Mouse (Mus musculus) heart, embryonic 11.5 days (tissue): ENCODE results near the gene Fhad1. TPM values are rescaled to one million over a fixed set of nuclear protein-coding genes. Genes with fewer than 3 reads are reported as not detected.

Source experiments
- ATAC-seq: fragments of 200-750 bp; cut with Nextera tagmentation; replicated peaks from 2 replicates; pipeline ENCODE4 v1.8.0; 2017; ENCODE audit warnings: moderate library complexity; ENCODE audit not compliant: insufficient number of reproducible peaks, low FRiP score, low TSS enrichment
- H3K27ac ChIP-seq: fragments of 300-500 bp; sonication (generic); 2 replicates; pipeline ENCODE4 v1.5.1; 2014; ENCODE audit warnings: mild to moderate bottlenecking, low read depth, low read length
- H3K27me3 ChIP-seq: fragments of 300-500 bp; sonication (generic); 2 replicates; pipeline ENCODE4 v1.6.1; 2014; ENCODE audit warnings: mild to moderate bottlenecking, low read length, mixed read lengths; ENCODE audit not compliant: control insufficient read depth, insufficient read depth
- H3K36me3 ChIP-seq: fragments of 300-500 bp; sonication (generic); 2 replicates; pipeline ENCODE4 v1.6.1; 2014; ENCODE audit warnings: mild to moderate bottlenecking, low read length, moderate library complexity, mixed read lengths; ENCODE audit not compliant: control insufficient read depth, insufficient read depth
- H3K4me1 ChIP-seq: fragments of 300-500 bp; sonication (generic); 2 replicates; pipeline ENCODE4 v1.6.1; 2014; ENCODE audit warnings: low read length; ENCODE audit not compliant: control insufficient read depth, insufficient read depth
- H3K4me2 ChIP-seq: fragments of 300-500 bp; sonication (generic); 2 replicates; pipeline ENCODE4 v1.6.1; 2014; ENCODE audit warnings: mild to moderate bottlenecking, moderate library complexity
- H3K4me3 ChIP-seq: fragments of 300-500 bp; sonication (generic); 2 replicates; pipeline ENCODE4 v1.5.1; 2014; ENCODE audit warnings: low read depth, low read length
- H3K9ac ChIP-seq: fragments of 300-500 bp; sonication (generic); 2 replicates; pipeline ENCODE4 v1.6.1; 2014; ENCODE audit warnings: mild to moderate bottlenecking, low read depth, low read length, moderate library complexity
- H3K9me3 ChIP-seq: fragments of 300-500 bp; sonication (generic); replicated peaks from 2 replicates; pipeline ENCODE4 v1.6.1; 2016; ENCODE audit warnings: low read length; ENCODE audit not compliant: control insufficient read depth
- WGBS: fragments of 180-500 bp; shearing (Covaris S2); extraction: QIAGEN DNeasy Blood & Tissue Kit; methylation state at CpG from one replicate; pipeline ENCODE4 v1.1.7; 2014; ENCODE audit not compliant: insufficient replicate concordance; 5-methylcytosine and 5-hydroxymethylcytosine counted together
- polyA plus RNA-seq: library from polyadenylated mRNA; unstranded; fragments of >200 nt; fragmentation: Nextera tagmentation; extraction: Ambion mirVana; gene quantifications from 2 replicates; pipeline ENCODE4 v1.2.1, GENCODE M21; 2014

Gene Fhad1
- polyA plus RNA-seq = 3.8 and 7.1 TPM in 2 replicates

- peaks cover 28% of the 10 kb centered on the region for H3K4me1 ChIP-seq
These were observed at the start of gene Fhad1 for GRCm38 (mm10) chr4:142014659-142015608. Gene Fhad1 (minus strand): TSS chr4:142015082.

GRCm38 (mm10) chr4:142063057-142063534 lies 48.2 kb upstream of the Fhad1 start:
- Histone ChIP-seq H3K27ac (no peak overlapping the region), H3K9me3 (no peaks in the 10 kb centered on the region), H3K36me3 (no peaks in the 10 kb centered on the region), H3K4me2 (no peak overlapping the region), H3K27me3 (no peaks in the 10 kb centered on the region), H3K4me1 (peaks cover 31% of the 10 kb centered on the region), H3K4me3 (no peak overlapping the region), H3K9ac (no peak overlapping the region)
- no peak for ATAC-seq
- 83% methylated on average over 8 of the region's 8 CpGs for WGBS

More at GRCm38 (mm10) chr4:142014659-142015608, at the start of gene Fhad1:
- Histone ChIP-seq H3K36me3 (no peaks in the 10 kb centered on the region), H3K4me2 (peak within 1 kb of the TSS; percentile 75), H3K9me3 (no peaks in the 10 kb centered on the region), H3K27me3 (peaks cover 15% of the 10 kb centered on the region), H3K27ac (no peak within 1 kb of the TSS), H3K9ac (peak within 1 kb of the TSS; percentile 58), H3K4me3 (peak within 1 kb of the TSS; percentile 44)
- peak; percentile 67 for ATAC-seq
- under 1% methylated on average over 45 of the region's 46 CpGs for WGBS

- Histone ChIP-seq H3K4me3 (no peak overlapping the region), H3K27me3 (no peaks in the 10 kb centered on the region), H3K4me2 (no peak overlapping the region), H3K4me1 (peaks cover 41% of the 10 kb centered on the region), H3K9me3 (no peaks in the 10 kb centered on the region), H3K9ac (no peak overlapping the region), H3K36me3 (no peaks in the 10 kb centered on the region), H3K27ac (peak overlapping the region; percentile 46)
- ATAC-seq = no peak
- WGBS = 66% methylated on average over 23 of the region's 23 CpGs
These were observed 46.8 kb upstream of the Fhad1 start for GRCm38 (mm10) chr4:142061485-142062240.

GRCm38 (mm10) chr4:142060455-142061378 lies 45.8 kb upstream of the Fhad1 start:
- no peaks in the 10 kb centered on the region for H3K27me3 ChIP-seq
- H3K4me1 ChIP-seq = peaks cover 32% of the 10 kb centered on the region
- 66% methylated on average over 18 of the region's 18 CpGs for WGBS
- H3K9me3 ChIP-seq = no peaks in the 10 kb centered on the region
- no peak overlapping the region for H3K4me3 ChIP-seq
- no peaks in the 10 kb centered on the region for H3K36me3 ChIP-seq
- no peak for ATAC-seq
- H3K4me2 ChIP-seq = no peak overlapping the region
- H3K27ac ChIP-seq = peak overlapping the region; percentile 46
- no peak overlapping the region for H3K9ac ChIP-seq

- H3K9me3 ChIP-seq = no peaks in the 10 kb centered on the region
- WGBS = 92% methylated on average over 8 of the region's 8 CpGs
- no peak overlapping the region for H3K4me2 ChIP-seq
- H3K27ac ChIP-seq = no peak overlapping the region
- no peaks in the 10 kb centered on the region for H3K36me3 ChIP-seq
- peaks cover 31% of the 10 kb centered on the region for H3K4me1 ChIP-seq
- no peak for ATAC-seq
- H3K9ac ChIP-seq = no peak overlapping the region
- no peak overlapping the region for H3K4me3 ChIP-seq
- no peaks in the 10 kb centered on the region for H3K27me3 ChIP-seq
These were observed 44.9 kb upstream of the Fhad1 start for GRCm38 (mm10) chr4:142059841-142060193.

- no peak for ATAC-seq
- Histone ChIP-seq H3K4me3 (no peak overlapping the region), H3K4me2 (no peak overlapping the region), H3K36me3 (no peaks in the 10 kb centered on the region), H3K9me3 (no peaks in the 10 kb centered on the region), H3K4me1 (peaks cover 36% of the 10 kb centered on the region), H3K27ac (0 out of 2 replicates have a peak overlapping the region, but pooled peaks have one; percentile 1), H3K27me3 (no peaks in the 10 kb centered on the region), H3K9ac (no peak overlapping the region)
- WGBS = 69% methylated on average over 13 of the region's 13 CpGs
These were observed 44.4 kb upstream of the Fhad1 start for GRCm38 (mm10) chr4:142059113-142059840.

GRCm38 (mm10) chr4:142057529-142058216 lies 42.8 kb upstream of the Fhad1 start:
- Histone ChIP-seq H3K9me3 (no peaks in the 10 kb centered on the region), H3K4me1 (peaks cover 52% of the 10 kb centered on the region), H3K9ac (peak overlapping the region; percentile 2; the same call in 1 of the 2 replicates), H3K4me3 (no peak overlapping the region), H3K27me3 (no peaks in the 10 kb centered on the region), H3K36me3 (no peaks in the 10 kb centered on the region), H3K27ac (peak overlapping the region; percentile 54), H3K4me2 (peak overlapping the region; percentile 23; the same call in 1 of the 2 replicates)
- ATAC-seq = peak; percentile 36
- WGBS = 63% methylated on average over 22 of the region's 22 CpGs
